Mouse (Mus musculus): ENCODE results near the gene Gm20388. TPM values are rescaled to one million over a fixed set of nuclear protein-coding genes. Genes with fewer than 3 reads are reported as not detected.

Gm20388 gene
- polyA plus RNA-seq, 1 experiment from 2014 or later, result not detected

DNA sequence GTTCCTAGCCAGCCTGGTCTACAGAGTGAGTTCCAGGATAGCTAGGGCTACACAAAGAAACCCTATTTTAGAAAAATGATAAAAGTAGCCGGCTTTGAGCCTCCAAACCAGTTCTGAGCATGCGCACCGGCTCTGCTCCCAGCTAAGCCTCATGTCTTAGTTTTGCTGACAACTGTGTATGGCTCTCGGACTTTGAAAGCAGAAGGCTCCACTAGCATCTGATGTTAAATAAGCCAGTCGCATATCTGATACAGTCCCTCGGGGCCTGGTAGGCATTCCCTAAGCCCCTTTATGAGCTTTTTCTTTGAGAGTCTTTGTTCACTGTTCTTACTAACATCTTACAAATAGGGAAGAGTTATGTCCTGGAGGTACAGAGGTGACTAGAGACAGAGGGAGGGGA, 1937.3 kb downstream of the Gm20388 start:
- Histone ChIP-seq H3K4me1 (peaks cover 43% of the 10 kb centered on the region), H3K4me2 (no peak overlapping the region), H3K27ac (no peak overlapping the region), H3K27me3 (replicated peaks) (peaks cover 8% of the 10 kb centered on the region; the same call in 1 of the 2 replicates), H3K4me3 (no peak overlapping the region), H3K36me3 (peaks cover 13% of the 10 kb centered on the region), H3K9me3 (replicated peaks) (no peaks in the 10 kb centered on the region), H3K9ac (no peak overlapping the region)
- no peak for ATAC-seq
- 69% methylated on average over 6 of the region's 6 CpGs for WGBS (ENCODE audit: insufficient replicate concordance)

DNA sequence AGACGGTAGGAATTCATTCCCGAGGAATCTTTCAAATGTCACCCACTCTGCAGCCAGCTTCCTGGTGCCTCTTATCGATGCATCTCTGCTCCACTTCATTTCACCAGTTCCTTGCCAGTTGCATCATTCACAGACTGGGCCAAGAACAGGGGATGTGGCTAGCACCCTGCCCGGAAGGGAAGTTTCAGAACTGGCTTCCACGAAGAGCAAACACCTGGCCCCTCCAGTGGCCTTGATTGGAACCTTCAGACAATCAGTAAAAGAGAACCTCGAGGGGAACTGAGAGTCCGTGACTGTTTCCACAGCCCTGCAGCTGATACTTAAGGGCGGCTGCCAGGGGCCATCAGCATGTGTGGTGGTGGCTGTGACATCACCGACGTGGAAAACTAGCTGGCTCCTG, 1937.9 kb downstream of the Gm20388 start:
- Histone ChIP-seq H3K27me3 (replicated peaks) (peaks cover 8% of the 10 kb centered on the region; the same call in 1 of the 2 replicates), H3K9ac (no peak overlapping the region), H3K9me3 (replicated peaks) (no peaks in the 10 kb centered on the region), H3K36me3 (peaks cover 8% of the 10 kb centered on the region), H3K4me3 (no peak overlapping the region), H3K27ac (no peak overlapping the region), H3K4me2 (no peak overlapping the region), H3K4me1 (peaks cover 43% of the 10 kb centered on the region)
- 38% methylated on average over 10 of the region's 10 CpGs for WGBS (ENCODE audit: insufficient replicate concordance)
- no peak for ATAC-seq

DNA sequence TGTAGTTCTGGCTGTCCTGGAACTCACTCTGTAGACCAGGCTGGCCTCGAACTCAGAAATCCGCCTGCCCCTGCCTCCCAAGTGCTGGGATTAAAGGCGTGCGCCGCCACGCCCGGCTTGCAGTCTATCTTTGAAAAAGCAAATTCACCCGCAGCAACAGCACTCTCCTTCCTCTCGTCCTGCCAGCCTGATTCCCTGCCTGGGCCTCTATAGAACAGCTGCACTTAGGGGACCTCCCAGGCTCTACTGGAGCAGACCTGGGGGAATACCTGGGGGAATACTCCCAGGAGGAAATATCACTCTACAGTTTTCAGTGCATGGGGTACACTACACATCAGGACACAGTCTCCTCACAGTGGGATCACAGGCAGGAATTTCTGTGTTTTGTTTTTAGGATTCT, 1938.7 kb downstream of the Gm20388 start:
- H3K27ac ChIP-seq, result no peak overlapping the region
- no peak overlapping the region for H3K9ac ChIP-seq
- H3K27me3 ChIP-seq (replicated peaks), result peaks cover 8% of the 10 kb centered on the region; the same call in 1 of the 2 replicates
- 49% methylated on average over 9 of the region's 9 CpGs for WGBS (ENCODE audit: insufficient replicate concordance)
- no peak for ATAC-seq
- no peaks in the 10 kb centered on the region for H3K9me3 ChIP-seq (replicated peaks)
- H3K4me1 ChIP-seq, result peaks cover 43% of the 10 kb centered on the region
- no peak overlapping the region for H3K4me2 ChIP-seq
- H3K36me3 ChIP-seq, result peaks cover 8% of the 10 kb centered on the region
- no peak overlapping the region for H3K4me3 ChIP-seq

DNA sequence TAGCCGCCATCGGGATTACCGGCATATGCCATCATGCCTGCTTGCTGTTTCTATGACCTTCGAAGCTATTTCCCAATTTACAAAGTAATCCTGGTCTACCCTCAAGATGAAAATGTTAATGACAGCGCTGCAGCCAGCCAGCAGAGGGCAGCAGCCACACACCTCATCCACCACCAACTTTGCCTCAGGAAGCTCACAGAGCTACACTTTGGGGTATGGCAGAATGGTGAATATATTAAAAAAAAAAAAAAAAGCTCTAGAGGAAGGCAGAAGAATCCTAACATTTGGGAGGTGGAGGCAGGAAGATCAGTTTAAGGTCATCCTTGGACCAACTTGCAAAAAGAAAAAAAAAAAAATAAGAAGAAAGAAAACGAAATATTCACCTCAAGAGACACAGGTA, 1939.4 kb downstream of the Gm20388 start:
- no peak overlapping the region for H3K4me3 ChIP-seq
- WGBS (ENCODE audit: insufficient replicate concordance), result 11% methylated on average over 6 of the region's 6 CpGs

DNA sequence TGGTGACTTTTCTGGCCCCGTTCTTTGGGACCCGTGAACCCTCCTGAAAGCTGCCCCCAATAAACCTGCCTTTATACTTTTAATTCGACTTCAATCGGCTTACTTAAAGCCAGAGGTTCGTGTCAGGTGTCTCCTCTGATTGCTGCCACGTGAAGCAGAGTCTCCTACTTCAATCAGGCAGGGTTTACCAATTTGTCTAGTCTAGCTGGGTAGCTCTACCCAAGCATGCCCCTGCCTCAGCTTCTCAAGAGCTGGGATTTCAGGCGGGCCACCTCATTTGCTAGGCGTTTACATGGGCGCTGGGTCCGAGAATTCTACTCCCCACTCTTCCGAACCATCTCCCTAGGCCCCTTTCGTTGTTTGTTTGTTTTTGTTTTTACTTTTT, 1939.8 kb downstream of the Gm20388 start:
- H3K4me3 ChIP-seq, result peak overlapping the region; percentile 42
- ATAC-seq, result no peak; the same call in 1 of the 2 replicates
- peak overlapping the region; percentile 78 for H3K9ac ChIP-seq
- WGBS (ENCODE audit: insufficient replicate concordance), result 43% methylated on average over 12 of the region's 12 CpGs
- no peaks in the 10 kb centered on the region for H3K9me3 ChIP-seq (replicated peaks)
- peaks cover 43% of the 10 kb centered on the region for H3K4me1 ChIP-seq
- peak overlapping the region; percentile 88 for H3K27ac ChIP-seq
- peak overlapping the region; percentile 72 for H3K4me2 ChIP-seq
- peaks cover 2% of the 10 kb centered on the region for H3K36me3 ChIP-seq
- H3K27me3 ChIP-seq (replicated peaks), result peaks cover 8% of the 10 kb centered on the region; the same call in 1 of the 2 replicates

More for the DNA sequence above, 1939.4 kb downstream of the Gm20388 start:
- H3K9ac ChIP-seq, result peak overlapping the region; percentile 78; the same call in 1 of the 2 replicates
- peaks cover 43% of the 10 kb centered on the region for H3K4me1 ChIP-seq
- H3K4me2 ChIP-seq, result peak overlapping the region; percentile 72
- peaks cover 8% of the 10 kb centered on the region; the same call in 1 of the 2 replicates for H3K27me3 ChIP-seq (replicated peaks)
- H3K27ac ChIP-seq, result peak overlapping the region; percentile 88; the same call in 1 of the 2 replicates
- H3K9me3 ChIP-seq (replicated peaks), result no peaks in the 10 kb centered on the region
- peaks cover 5% of the 10 kb centered on the region for H3K36me3 ChIP-seq
- no peak for ATAC-seq

DNA sequence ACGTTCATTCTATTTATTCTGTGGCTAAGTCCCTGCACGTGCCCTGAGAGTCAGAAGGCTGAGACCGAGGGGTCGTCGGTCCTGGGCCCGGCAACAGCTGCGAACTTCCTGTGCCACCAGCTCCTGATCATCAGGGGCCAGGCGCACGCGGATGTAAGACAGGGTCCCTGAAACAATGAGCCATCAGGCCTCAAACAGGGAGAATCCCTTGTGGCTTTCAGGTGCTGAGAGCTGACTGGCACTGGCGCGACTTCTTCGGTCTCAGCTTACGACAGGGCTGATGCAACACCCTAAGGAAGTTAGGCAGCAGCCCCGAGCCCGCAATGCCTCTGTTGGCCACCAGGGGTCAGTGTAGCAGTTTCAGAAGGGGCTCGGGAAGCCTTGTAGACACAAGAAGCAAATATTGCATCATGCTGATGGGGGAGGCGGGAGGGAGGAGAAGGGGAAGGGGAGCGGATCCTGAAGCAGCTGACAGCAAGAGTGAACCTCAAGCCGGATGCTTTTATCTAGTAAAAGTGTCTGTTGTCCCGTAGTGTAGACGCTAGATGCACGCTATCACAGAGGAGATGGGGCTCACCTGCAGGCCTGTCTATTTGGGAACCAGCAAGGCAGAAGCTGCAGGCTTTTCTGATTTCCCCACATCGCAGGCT, 1940.3 kb downstream of the Gm20388 start:
- Histone ChIP-seq H3K4me2 (peak overlapping the region; percentile 72), H3K9me3 (replicated peaks) (no peaks in the 10 kb centered on the region), H3K27ac (peak overlapping the region; percentile 88), H3K4me3 (peak overlapping the region; percentile 42), H3K4me1 (peaks cover 43% of the 10 kb centered on the region), H3K27me3 (replicated peaks) (peaks cover 8% of the 10 kb centered on the region; the same call in 1 of the 2 replicates), H3K36me3 (no peaks in the 10 kb centered on the region), H3K9ac (peak overlapping the region; percentile 78)
- peak; percentile 83 for ATAC-seq
- 4% methylated on average over 24 of the region's 24 CpGs for WGBS (ENCODE audit: insufficient replicate concordance)

DNA sequence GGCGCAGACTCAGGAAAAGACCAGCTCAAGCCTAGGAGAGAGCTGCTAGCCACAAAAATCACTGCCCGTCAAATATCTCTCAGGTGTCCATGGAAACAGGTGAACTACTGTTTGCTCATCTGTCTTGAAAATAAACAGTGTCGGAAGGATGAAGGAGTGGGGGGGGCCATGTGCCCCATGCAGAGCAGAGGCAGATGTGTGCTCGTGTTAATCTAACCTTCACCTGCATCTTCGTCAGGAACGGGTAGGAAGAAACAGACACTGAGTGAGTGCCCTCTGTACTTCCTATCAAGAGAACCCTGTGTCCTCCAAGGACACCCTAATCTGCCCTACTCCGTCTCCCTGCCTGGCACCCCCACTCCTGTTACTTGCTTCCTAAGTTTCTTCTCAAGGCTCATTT, 1941.1 kb downstream of the Gm20388 start:
- WGBS (ENCODE audit: insufficient replicate concordance), result 48% methylated on average over 7 of the region's 7 CpGs
- H3K27ac ChIP-seq, result peak overlapping the region; percentile 68
- H3K27me3 ChIP-seq (replicated peaks), result peaks cover 8% of the 10 kb centered on the region; the same call in 1 of the 2 replicates
- 0 out of 2 replicates have a peak overlapping the region, but pooled peaks have one; percentile 42 for H3K4me3 ChIP-seq
- H3K9ac ChIP-seq, result no peak overlapping the region; the same call in none of the 2 replicates
- ATAC-seq, result no peak
- no peaks in the 10 kb centered on the region for H3K36me3 ChIP-seq
- H3K4me2 ChIP-seq, result peak overlapping the region; percentile 72
- H3K4me1 ChIP-seq, result peaks cover 43% of the 10 kb centered on the region
- no peaks in the 10 kb centered on the region for H3K9me3 ChIP-seq (replicated peaks)

DNA sequence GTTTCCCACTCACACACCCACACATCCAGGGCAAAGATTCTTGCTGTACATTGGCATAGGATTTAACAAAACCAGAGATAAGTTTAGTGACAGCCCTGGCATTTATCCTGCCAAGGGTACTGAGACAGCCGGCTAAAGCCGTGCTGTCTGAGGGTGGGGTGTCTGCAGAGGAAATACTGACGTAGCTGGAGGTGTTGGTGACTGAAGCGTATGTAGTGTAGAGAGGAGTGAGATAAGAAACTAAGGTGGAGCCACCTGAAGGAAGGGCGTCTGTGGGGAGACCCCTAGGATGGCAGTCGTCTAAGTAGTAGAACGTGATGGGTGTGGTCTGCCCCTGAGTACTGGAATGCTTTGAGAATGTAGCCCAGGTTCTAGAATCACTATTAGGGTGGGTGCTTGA, 1941.8 kb downstream of the Gm20388 start:
- H3K27me3 ChIP-seq (replicated peaks), result peaks cover 11% of the 10 kb centered on the region; the same call in 1 of the 2 replicates
- ATAC-seq, result no peak
- no peak overlapping the region for H3K4me2 ChIP-seq
- H3K9me3 ChIP-seq (replicated peaks), result no peaks in the 10 kb centered on the region
- H3K4me1 ChIP-seq, result peaks cover 38% of the 10 kb centered on the region
- H3K36me3 ChIP-seq, result no peaks in the 10 kb centered on the region
- 0 out of 2 replicates have a peak overlapping the region, but pooled peaks have one; percentile 12 for H3K27ac ChIP-seq
- 20% methylated on average over 7 of the region's 7 CpGs for WGBS (ENCODE audit: insufficient replicate concordance)
- no peak overlapping the region; the same call in 1 of the 2 replicates for H3K9ac ChIP-seq
- no peak overlapping the region for H3K4me3 ChIP-seq

DNA sequence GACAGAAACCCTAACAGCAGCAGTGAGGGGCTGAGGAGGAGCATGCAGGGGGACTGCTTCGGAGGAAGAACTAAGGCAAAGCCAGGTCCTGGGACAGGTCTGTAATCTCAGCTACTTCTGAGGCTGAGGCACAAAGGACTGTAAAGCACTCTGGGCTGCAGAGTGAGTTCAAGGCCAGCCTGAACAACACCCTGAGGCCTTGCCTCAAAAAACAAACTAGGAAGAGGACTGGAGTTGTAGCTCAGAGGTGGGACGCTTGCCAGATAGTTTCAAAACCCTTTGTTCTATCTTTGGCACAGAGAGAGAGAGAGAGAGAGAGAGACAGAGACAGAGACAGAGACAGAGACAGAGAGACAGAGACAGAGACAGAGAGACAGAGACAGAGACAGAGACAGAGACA, 1942.9 kb downstream of the Gm20388 start:
- Histone ChIP-seq H3K4me3 (no peak overlapping the region), H3K27me3 (replicated peaks) (peaks cover 15% of the 10 kb centered on the region), H3K4me1 (peaks cover 36% of the 10 kb centered on the region), H3K9ac (no peak overlapping the region), H3K9me3 (replicated peaks) (no peaks in the 10 kb centered on the region), H3K27ac (no peak overlapping the region), H3K36me3 (no peaks in the 10 kb centered on the region), H3K4me2 (no peak overlapping the region)
- 62% methylated on average over 2 of the region's 2 CpGs for WGBS (ENCODE audit: insufficient replicate concordance)
- no peak for ATAC-seq

DNA sequence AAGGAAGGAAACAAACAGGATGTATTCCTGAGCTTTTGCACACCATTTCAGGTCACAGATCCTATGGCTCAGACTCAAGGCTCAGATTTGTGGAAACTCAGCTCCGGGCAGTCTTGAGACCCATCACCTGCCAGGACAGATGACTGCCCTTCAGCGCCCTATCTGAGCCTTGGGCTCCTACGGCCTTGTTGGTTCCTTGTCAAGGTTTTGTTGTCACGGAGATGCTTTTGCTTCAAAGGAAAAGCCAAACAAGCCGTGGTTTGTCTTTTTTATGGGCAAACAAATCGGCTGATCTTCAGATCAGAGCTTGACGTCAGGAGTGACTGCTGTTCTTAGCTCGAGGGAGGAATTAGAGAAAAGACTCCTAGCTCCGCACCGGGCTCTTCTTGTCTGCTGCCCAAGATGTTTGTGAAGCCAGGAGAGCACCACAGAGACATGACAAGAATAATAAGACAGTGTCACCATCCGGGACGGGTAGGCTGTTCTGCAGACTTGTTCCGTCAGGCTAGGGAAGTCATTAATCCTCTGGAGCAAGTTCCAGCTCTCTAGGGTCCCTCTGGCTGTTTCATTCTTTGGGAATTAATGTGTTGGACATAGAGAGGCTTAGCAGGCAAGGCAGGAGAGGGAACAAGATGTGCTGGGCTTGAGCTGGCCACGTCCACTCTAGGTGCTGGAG, 1945.6 kb downstream of the Gm20388 start:
- H3K9ac ChIP-seq, result no peak overlapping the region
- H3K9me3 ChIP-seq (replicated peaks), result no peaks in the 10 kb centered on the region
- H3K27me3 ChIP-seq (replicated peaks), result peaks cover 21% of the 10 kb centered on the region
- ATAC-seq, result no peak
- H3K36me3 ChIP-seq, result no peaks in the 10 kb centered on the region
- H3K4me3 ChIP-seq, result no peak overlapping the region
- no peak overlapping the region for H3K27ac ChIP-seq
- H3K4me2 ChIP-seq, result no peak overlapping the region
- 75% methylated on average over 14 of the region's 14 CpGs for WGBS (ENCODE audit: insufficient replicate concordance)
- H3K4me1 ChIP-seq, result peaks cover 15% of the 10 kb centered on the region

DNA sequence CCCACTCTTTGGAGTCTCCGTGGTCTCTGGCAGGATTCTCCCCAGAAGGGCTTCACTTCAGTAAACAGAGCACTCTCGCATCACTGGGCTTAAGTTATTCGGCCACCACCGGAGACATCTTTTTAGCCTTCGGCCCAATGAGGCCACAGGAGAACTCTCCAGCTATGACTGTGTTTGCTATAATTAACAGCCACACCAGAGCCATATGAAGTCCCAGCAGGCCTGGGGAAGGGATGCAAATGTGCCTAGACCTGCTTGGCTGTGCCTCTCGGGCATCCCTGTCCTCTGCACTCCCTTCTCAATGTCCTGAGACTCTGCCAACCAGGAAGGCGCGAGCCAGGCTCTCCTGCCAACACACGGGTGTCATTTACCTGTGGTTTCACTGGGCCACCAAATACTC, 1946.7 kb downstream of the Gm20388 start:
- peaks cover 27% of the 10 kb centered on the region for H3K27me3 ChIP-seq (replicated peaks)
- no peak overlapping the region for H3K4me2 ChIP-seq
- 62% methylated on average over 9 of the region's 9 CpGs for WGBS (ENCODE audit: insufficient replicate concordance)
- no peaks in the 10 kb centered on the region for H3K9me3 ChIP-seq (replicated peaks)
- H3K36me3 ChIP-seq, result no peaks in the 10 kb centered on the region
- no peak overlapping the region for H3K27ac ChIP-seq
- peaks cover 4% of the 10 kb centered on the region for H3K4me1 ChIP-seq
- ATAC-seq, result no peak
- H3K4me3 ChIP-seq, result no peak overlapping the region
- no peak overlapping the region for H3K9ac ChIP-seq

DNA sequence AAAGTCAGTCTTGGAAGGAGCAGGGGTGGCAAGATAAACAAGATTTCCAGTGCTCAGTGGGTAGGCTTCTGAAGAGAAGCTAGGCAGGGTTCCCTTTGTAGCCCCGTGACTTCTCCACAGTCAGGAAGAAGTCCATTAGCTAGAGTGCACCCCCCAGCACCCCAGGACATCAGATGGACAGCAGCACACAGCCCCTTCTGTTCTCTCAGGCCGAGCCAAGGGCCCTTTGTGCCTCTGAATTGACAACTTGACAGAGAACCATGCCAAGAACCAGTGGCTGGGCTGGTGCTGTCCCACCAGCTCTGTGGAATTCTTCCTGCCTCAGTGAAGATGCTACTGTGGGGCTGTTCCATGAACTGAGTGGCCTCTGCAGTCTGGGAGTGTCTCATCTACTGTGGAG, 1947.1 kb downstream of the Gm20388 start:
- ATAC-seq, result no peak
- H3K4me3 ChIP-seq, result no peak overlapping the region
- no peak overlapping the region for H3K9ac ChIP-seq
- no peaks in the 10 kb centered on the region for H3K9me3 ChIP-seq (replicated peaks)
- no peak overlapping the region for H3K27ac ChIP-seq
- peaks cover 32% of the 10 kb centered on the region for H3K27me3 ChIP-seq (replicated peaks)
- WGBS (ENCODE audit: insufficient replicate concordance), result 48% methylated on average over 2 of the region's 2 CpGs
- H3K36me3 ChIP-seq, result no peaks in the 10 kb centered on the region
- H3K4me1 ChIP-seq, result 0 out of 2 replicates have a peak, but pooled peaks cover under 1% of the 10 kb centered on the region
- no peak overlapping the region for H3K4me2 ChIP-seq

Data from liver, embryonic 12.5 days (tissue).